Mouse (Mus musculus): Measurements from ENCODE around the gene Adad2. TPM values are rescaled to one million over a fixed set of nuclear protein-coding genes. Genes with fewer than 3 reads are reported as not detected.

Adad2 gene
- total RNA-seq (2023), result not detected

GRCm38 (mm10) chr8:119612471-119612870 lies at the start of gene Adad2:
TSS of gene Adad2 (plus strand) at chr8:119612747.

GRCm38 (mm10) chr8:119574437-119575365 lies 37.8 kb upstream of the Adad2 start, which contains the start of the genes Hsdl1 and Dnaaf1:
TSS of gene Hsdl1 (minus strand) at chr8:119575183.
TSS of gene Dnaaf1 (plus strand) at chr8:119575235.

GRCm38 (mm10) chr8:119604996-119605395 lies 7.6 kb upstream of the Adad2 start, which contains the start of gene Taf1c:
TSS of gene Taf1c (minus strand) at chr8:119605222.

GRCm38 (mm10) chr8:119635378-119635777 lies 22.8 kb downstream of the Adad2 start, which contains the start of gene Kcng4:
TSS of gene Kcng4 (minus strand) at chr8:119635680.

Other genes starting within 250 kb of the Adad2 start
- gene Mlycd, start 217.9 kb upstream of the Adad2 start, total RNA-seq (2023), result 12.2 TPM
- gene Osgin1, start 178.6 kb upstream of the Adad2 start, total RNA-seq (2023), result 7.7 TPM
- gene Necab2, start 166.0 kb upstream of the Adad2 start, total RNA-seq (2023), result not detected
- gene Slc38a8, start 111.0 kb upstream of the Adad2 start, total RNA-seq (2023), result 1.4 TPM
- gene Mbtps1, start 54.0 kb upstream of the Adad2 start, total RNA-seq (2023), result 199 TPM
- 65.4 TPM for gene Hsdl1, start 37.6 kb upstream of the Adad2 start, total RNA-seq (2023)
- not detected for gene Dnaaf1, start 37.5 kb upstream of the Adad2 start, total RNA-seq (2023)
- gene Taf1c, start 7.5 kb upstream of the Adad2 start, total RNA-seq (2023), result 21.8 TPM
- gene Kcng4, start 22.9 kb downstream of the Adad2 start, total RNA-seq (2023), result not detected
- gene Wfdc1, start 53.6 kb downstream of the Adad2 start, total RNA-seq (2023), result not detected
- gene Atp2c2, start 87.3 kb downstream of the Adad2 start, total RNA-seq (2023), result not detected
- 3.6 TPM for gene Tldc1, start 165.7 kb downstream of the Adad2 start, total RNA-seq (2023)
- gene Cotl1, start 227.8 kb downstream of the Adad2 start, total RNA-seq (2023), result 510 TPM
- gene Klhl36, start 249.5 kb downstream of the Adad2 start, total RNA-seq (2023), result 10.9 TPM

Data from CD4-positive naive resting alpha-beta T cell, adult 76 days (primary cell).